Mouse (Mus musculus) bone marrow, adult 2 months (tissue): Measurements from ENCODE around the gene Fam120b.

ENCODE experiments used
- CTCF ChIP-seq: fragments of 200-500 bp; IDR thresholded peaks from 2 replicates; pipeline ENCODE4 v1.5.1; 2011; ENCODE audit warnings: low read length, control low read depth; ENCODE audit not compliant: control insufficient read depth, insufficient read depth
- POLR2A ChIP-seq: fragments of 200-500 bp; IDR thresholded peaks from 2 replicates; pipeline ENCODE4 v1.6.1; 2011; ENCODE audit warnings: low read depth, mild to moderate bottlenecking, control low read depth, low read length, borderline replicate concordance; ENCODE audit not compliant: control insufficient read depth

DNA sequence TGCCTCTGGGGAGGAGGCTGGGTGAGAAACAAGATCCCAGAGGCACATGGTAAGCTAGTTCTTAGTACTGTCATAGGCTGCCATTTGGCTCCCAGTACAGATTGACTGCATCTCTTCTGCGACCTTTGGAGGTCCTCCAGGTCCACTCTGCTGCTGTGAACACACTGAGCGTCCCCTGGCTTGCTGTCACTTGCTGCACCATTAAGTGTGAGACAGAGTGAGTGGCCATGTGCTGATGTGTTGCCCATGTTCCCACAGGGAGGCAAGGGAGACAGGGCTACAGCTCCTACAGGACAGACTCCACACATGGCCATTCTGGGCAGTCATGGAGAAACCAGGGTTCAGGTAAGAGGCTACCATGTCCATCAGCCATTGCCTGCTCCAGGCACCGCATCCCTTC lies 29.9 kb downstream of the Fam120b start:
- TF ChIP-seq CTCF (no peak), POLR2A (no peak)
